Mouse (Mus musculus) ES-E14 (cell line): ENCODE data around the gene Kmt2a. TPM values are rescaled to one million over a fixed set of nuclear protein-coding genes. Genes with fewer than 3 reads are reported as not detected.

Experiments
- DNase-seq: peaks from one replicate; pipeline ENCODE4 v3.0.0-alpha.2; 2013; ENCODE audit warnings: low read depth, low spot score
- H3K27ac ChIP-seq: 2 replicates; pipeline ENCODE4 v1.5.1; 2012; ENCODE audit warnings: low read depth, mild to moderate bottlenecking, low read length, moderate library complexity, mixed read lengths; ENCODE audit not compliant: poor library complexity, insufficient read depth, severe bottlenecking
- H3K36me3 ChIP-seq: 2 replicates; pipeline ENCODE4 v1.6.1; 2012; ENCODE audit warnings: mild to moderate bottlenecking, low read length, moderate library complexity, mixed read lengths; ENCODE audit not compliant: control insufficient read depth, poor library complexity, insufficient read depth, severe bottlenecking
- H3K4me1 ChIP-seq, 2 experiments: fragments of 150-350 bp in 1 of 2; sonication (generic) in 1 of 2; 2 replicates each; pipeline ENCODE4 v1.6.1; 2012; ENCODE audit warnings: low read length in 2 of 2, mild to moderate bottlenecking in 1 of 2, mixed read lengths in 1 of 2; ENCODE audit not compliant: control insufficient read depth in 2 of 2, insufficient read depth in 2 of 2, poor library complexity in 1 of 2
- H3K4me3 ChIP-seq, 2 experiments: fragments of 150-350 bp in 1 of 2; sonication (generic) in 1 of 2; 2 replicates each; pipeline ENCODE4 v1.5.1; 2012; ENCODE audit warnings: low read length in 2 of 2, low read depth in 1 of 2, mild to moderate bottlenecking in 1 of 2, mixed read lengths in 1 of 2; ENCODE audit not compliant: insufficient read depth in 1 of 2, poor library complexity in 1 of 2, severe bottlenecking in 1 of 2
- H3K9ac ChIP-seq: 2 replicates; pipeline ENCODE4 v1.6.1; 2012; ENCODE audit warnings: low read depth, mild to moderate bottlenecking, low read length, mixed read lengths; ENCODE audit not compliant: poor library complexity, insufficient read depth, severe bottlenecking
- H3K9me3 ChIP-seq: fragments of 150-350 bp; sonication (generic); 2 replicates; pipeline ENCODE4 v1.6.1; 2012; ENCODE audit warnings: low read depth, mild to moderate bottlenecking, low read length; ENCODE audit not compliant: control insufficient read depth, insufficient read depth
- CHD2 ChIP-seq: IDR thresholded peaks from 2 replicates; pipeline ENCODE4 v1.6.1; 2014; ENCODE audit warnings: mild to moderate bottlenecking, low read depth, low read length, inconsistent platforms
- HCFC1 ChIP-seq: IDR thresholded peaks from 2 replicates; pipeline ENCODE4 v1.6.1; 2012; ENCODE audit warnings: low read length, inconsistent platforms, borderline replicate concordance; ENCODE audit not compliant: insufficient read depth
- MAFK ChIP-seq: IDR thresholded peaks from 2 replicates; pipeline ENCODE4 v1.6.1; 2014; ENCODE audit warnings: mild to moderate bottlenecking, low read depth, low read length, inconsistent platforms; ENCODE audit not compliant: insufficient read depth
- ZC3H11A ChIP-seq: IDR thresholded peaks from 2 replicates; pipeline ENCODE4 v1.6.1; 2012; ENCODE audit warnings: low read depth, mild to moderate bottlenecking, inconsistent platforms, low read length, borderline replicate concordance
- ZNF384 ChIP-seq: IDR thresholded peaks from 2 replicates; pipeline ENCODE4 v1.6.1; 2012; ENCODE audit warnings: low read depth, low read length, inconsistent platforms
- in situ Hi-C, 2 experiments: fragments of 600-800 bp; cut with MboI; formaldehyde crosslinking; loops; one replicate each; pipeline ENCODE4 v1.15.1; 2025; ENCODE audit warnings: low sequenced_read_pairs in 2 of 2, inconsistent platforms in 1 of 2; ENCODE audit not compliant: unreplicated experiment in 2 of 2
- total RNA-seq: library from RNA; depleted of rRNA; stranded (reverse); fragments of 300-350 nt; gene quantifications from 2 replicates; pipeline ENCODE4 v1.2.3, GENCODE M21; 2012

The Kmt2a gene
- total RNA-seq, 1 experiment, result 23.6 TPM

DNA sequence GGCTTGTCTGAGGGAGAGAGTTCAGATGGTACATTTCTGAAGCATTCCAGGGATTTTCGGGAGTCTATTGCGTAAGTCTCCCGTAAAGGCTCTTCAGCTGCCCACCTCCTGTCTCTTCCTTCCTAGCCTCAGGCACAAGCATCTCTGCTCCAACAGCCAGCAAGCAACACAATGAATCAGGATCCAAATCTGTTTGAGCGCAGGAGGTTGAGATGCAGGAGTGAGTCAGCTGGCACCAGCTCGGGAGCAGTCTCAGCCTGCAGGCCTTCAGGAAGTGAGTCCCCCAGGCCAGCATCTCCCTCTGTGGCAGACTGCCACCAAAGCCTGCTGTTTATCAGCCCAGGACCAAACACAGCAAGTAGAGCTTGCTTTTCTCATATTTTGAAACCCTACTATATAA lies 23.9 kb upstream of the Kmt2a start:
- in situ Hi-C loops, result no loop called here
- Histone ChIP-seq H3K9ac (no peak overlapping the region), H3K4me1 (no peaks in the 10 kb centered on the region), H3K36me3 (no peaks in the 10 kb centered on the region), H3K27ac (no peak overlapping the region), H3K9me3 (no peaks in the 10 kb centered on the region), H3K4me3 (no peak overlapping the region)
- no peak for DNase-seq
- no peak for TF ChIP-seq MAFK
- no peak for TF ChIP-seq HCFC1
- TF ChIP-seq CHD2, result no peak
- no peak for TF ChIP-seq ZNF384

DNA sequence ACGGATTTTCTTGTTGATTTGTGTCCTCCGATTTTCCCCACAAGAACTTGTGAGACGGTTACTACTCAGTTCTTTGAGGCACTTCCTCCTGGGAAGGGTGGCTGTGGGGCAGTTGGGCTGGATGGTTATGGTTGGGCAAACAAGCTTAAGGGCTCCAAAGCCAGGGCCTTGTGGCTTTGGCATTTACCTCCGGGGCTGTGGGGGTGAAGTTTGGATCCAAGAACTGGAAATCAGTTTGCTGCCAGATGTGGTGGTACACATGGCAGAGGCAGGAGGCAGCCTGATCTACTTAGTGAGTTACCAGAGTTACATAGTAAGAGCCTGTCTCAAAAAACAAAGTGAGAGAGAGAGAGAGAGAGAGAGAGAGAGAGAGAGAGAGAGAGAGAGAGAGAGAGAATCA lies 22.8 kb upstream of the Kmt2a start:
- Histone ChIP-seq H3K36me3 (no peaks in the 10 kb centered on the region), H3K9me3 (no peaks in the 10 kb centered on the region), H3K4me3 (no peak overlapping the region), H3K27ac (no peak overlapping the region), H3K4me1 (no peaks in the 10 kb centered on the region), H3K9ac (no peak overlapping the region)
- no peak for TF ChIP-seq HCFC1
- no peak for TF ChIP-seq ZNF384
- TF ChIP-seq ZC3H11A, result no peak
- TF ChIP-seq CHD2, result no peak
- TF ChIP-seq MAFK, result no peak
- in situ Hi-C loops, result no loop called here
- DNase-seq, result no peak

DNA sequence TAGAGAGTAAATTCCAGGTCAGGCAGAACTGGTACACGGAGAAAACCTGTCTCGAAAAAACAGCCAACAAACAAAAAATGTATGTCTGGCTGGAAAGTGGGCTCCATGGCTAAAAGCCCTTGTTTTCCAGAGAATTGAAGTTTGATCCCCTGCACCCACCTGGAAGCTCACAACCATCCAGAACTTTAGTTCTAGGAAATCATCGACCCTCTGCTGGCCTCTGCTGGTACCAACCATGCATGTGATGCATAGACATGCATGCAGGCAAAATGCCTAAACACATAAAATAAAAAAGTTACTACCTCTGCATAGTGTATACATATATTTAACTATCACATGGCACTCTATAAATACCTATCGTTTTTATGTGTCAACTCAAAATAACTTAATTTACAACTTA lies 19.3 kb upstream of the Kmt2a start:
- TF ChIP-seq ZNF384 (no peak), MAFK (no peak), ZC3H11A (no peak), CHD2 (no peak), HCFC1 (no peak)

DNA sequence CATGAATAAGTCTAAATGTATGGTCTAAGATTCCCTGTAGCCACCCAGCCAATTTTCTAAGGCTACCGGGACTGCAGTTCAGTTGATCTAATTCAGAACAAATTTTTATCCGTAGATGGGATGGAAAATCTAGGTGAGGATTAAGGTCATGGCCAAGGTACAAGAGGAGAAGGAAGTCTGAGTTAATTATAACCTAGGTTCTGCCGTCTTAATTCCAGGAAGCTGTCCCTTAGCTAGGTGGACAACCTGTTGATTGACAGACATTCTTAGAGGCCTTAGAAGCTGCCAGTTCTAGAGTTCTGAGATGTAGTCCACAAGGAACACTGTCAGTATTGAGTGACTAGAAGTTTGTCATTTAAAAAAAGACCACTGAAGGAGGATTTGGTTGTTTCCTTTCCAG lies 18.6 kb upstream of the Kmt2a start:
- Histone ChIP-seq H3K36me3 (no peaks in the 10 kb centered on the region), H3K9me3 (no peaks in the 10 kb centered on the region), H3K27ac (no peak overlapping the region), H3K4me1 (peaks cover 0 to 2% of the 10 kb centered on the region in 2 experiments; a peak in 1 of 4 replicates), H3K4me3 (no peak overlapping the region), H3K9ac (no peak overlapping the region)
- TF ChIP-seq ZC3H11A (no peak), ZNF384 (no peak), HCFC1 (no peak), CHD2 (no peak), MAFK (no peak)
- in situ Hi-C loops, result no loop called here
- no peak for DNase-seq

More for the DNA sequence above, 19.3 kb upstream of the Kmt2a start:
- no peak overlapping the region for H3K4me3 ChIP-seq
- no peak for DNase-seq
- H3K9ac ChIP-seq, result no peak overlapping the region
- H3K9me3 ChIP-seq, result no peaks in the 10 kb centered on the region
- H3K27ac ChIP-seq, result no peak overlapping the region
- no peaks in the 10 kb centered on the region for H3K36me3 ChIP-seq
- H3K4me1 ChIP-seq, result peaks cover 0 to 2% of the 10 kb centered on the region in 2 experiments; a peak in 1 of 4 replicates
- in situ Hi-C loops, result no loop called here

DNA sequence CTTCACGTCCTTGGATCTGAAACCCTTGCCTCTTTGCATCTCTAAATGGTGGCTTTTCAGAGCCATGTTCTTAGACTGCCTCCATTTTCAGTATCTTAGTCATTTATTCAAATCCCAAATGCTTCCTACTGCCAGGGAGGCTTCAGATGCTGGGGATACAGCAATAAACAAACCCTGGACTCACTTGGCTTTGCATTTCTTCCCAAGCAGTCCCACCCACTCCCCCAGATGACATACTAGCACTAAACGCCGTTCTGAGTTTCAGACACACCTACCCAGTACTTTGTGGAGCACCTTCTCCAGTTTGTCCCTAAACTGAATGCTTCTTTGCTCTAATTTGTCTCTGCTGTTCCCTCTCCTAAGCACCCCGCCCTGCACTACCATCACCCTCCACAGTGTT lies 15.9 kb upstream of the Kmt2a start:
- Histone ChIP-seq H3K4me3 (no peak overlapping the region), H3K4me1 (peaks cover 0 to 2% of the 10 kb centered on the region in 2 experiments; a peak in 1 of 4 replicates), H3K36me3 (no peaks in the 10 kb centered on the region), H3K27ac (no peak overlapping the region), H3K9me3 (no peaks in the 10 kb centered on the region), H3K9ac (no peak overlapping the region)
- no peak for DNase-seq
- TF ChIP-seq CHD2 (no peak), ZNF384 (no peak), ZC3H11A (no peak), HCFC1 (no peak), MAFK (no peak)
- in situ Hi-C loops, result no loop called here
